Mouse (Mus musculus): ENCODE data around the gene Krtap5-1. TPM values are rescaled to one million over a fixed set of nuclear protein-coding genes. Genes with fewer than 3 reads are reported as not detected.
"Not testable (repeated sequence)": the region's sequence is repeated elsewhere in the genome, so short reads cannot be mapped to it uniquely, and the experiment has no call there.

Gene Krtap5-1
- total RNA-seq, 2 experiments from 2014 or later: not detected

DNA sequence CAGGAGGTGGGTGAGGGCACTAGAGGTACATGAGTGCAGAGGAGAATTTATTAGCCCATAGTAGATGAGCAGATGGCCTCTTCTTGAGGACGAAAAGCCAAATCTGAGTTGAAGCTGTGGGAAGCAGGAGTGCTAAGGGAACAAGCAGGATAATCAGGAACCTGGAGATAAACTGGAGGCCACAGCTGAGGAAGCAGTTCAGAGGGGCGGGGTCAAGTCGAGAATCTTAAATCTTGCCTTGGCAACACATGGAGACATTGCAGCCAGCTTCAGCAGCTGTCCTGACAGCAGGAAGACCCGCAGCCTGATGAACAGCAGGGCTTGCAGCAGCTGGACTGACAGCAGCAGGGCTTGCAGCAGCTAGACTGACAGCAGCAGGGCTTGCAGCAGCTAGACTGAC, 810 bp downstream of the Krtap5-1 start:
- DNase-seq: not testable (repeated sequence)

DNA sequence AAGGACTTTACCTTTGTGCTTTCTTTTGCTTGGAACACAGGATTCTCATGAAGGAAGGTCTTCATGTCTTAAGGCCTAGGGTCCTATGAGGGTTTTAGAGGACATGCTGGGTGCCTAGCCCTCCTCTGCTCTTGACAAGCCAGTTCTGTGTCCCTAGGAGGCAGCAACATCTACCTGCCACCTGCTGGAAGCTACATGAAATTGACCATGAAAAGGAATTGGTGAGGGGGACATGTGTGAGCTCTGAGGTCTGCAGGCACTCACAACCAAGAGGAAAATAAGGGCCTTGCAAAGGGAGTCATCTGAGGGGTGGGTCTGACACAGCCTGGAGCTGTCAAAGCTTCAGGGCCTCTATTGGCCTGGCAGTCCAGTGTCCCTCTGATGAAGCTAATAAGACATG, 1.5 kb downstream of the Krtap5-1 start:
- no peak for DNase-seq

DNA sequence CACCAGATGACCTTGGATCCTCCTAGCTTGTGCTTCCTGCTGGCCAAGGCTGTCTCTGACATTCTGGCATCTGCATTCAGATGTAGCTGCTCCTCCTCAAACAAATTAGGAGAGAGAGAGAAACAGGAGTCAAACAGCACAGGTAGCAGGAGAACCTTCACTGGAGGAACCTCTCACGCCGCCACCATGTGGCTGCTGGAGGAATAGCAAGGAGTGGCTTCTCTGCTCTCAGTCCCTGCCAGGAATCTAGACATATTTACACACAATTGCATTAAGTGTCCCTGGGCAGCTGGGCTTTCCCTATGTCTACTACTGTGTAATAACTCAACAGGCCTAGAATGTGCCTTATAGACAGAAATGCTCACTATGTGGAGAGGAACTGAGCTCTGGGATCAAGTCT, 3.1 kb downstream of the Krtap5-1 start:
- DNase-seq: not testable (repeated sequence)

DNA sequence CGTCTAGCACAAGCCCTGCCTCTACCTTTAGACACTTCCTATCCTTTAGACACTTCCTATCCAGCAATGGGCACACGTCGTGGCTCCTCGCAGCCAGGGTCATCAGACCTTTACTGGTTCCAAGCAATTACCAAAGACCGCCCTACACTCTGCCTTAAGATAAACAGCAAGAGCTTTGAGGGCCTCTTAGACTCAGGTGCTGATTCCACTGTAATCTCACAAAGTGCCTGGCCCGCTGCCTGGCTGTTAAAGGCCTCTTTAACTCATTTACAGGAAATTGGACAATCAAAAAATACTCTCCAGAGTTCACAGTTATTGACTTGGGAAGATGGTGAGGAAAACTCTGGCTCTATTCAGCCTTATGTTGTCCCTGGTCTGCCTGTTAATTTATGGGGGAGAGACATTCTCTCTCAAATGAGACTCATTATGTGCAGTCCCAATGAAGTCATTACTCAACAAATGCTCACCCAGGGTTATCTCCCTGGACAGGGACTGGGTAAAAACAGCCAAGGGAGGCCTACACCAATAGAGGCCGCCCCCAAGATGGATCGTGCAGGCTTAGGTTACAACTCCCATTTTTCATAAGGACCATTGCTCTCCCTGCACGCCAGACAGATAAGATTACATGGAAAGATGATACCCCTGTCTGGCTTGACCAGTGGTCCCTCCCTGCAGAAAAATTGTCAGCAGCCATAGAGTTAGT, 10.9 kb downstream of the Krtap5-1 start:
- DNase-seq: not testable (repeated sequence)

DNA sequence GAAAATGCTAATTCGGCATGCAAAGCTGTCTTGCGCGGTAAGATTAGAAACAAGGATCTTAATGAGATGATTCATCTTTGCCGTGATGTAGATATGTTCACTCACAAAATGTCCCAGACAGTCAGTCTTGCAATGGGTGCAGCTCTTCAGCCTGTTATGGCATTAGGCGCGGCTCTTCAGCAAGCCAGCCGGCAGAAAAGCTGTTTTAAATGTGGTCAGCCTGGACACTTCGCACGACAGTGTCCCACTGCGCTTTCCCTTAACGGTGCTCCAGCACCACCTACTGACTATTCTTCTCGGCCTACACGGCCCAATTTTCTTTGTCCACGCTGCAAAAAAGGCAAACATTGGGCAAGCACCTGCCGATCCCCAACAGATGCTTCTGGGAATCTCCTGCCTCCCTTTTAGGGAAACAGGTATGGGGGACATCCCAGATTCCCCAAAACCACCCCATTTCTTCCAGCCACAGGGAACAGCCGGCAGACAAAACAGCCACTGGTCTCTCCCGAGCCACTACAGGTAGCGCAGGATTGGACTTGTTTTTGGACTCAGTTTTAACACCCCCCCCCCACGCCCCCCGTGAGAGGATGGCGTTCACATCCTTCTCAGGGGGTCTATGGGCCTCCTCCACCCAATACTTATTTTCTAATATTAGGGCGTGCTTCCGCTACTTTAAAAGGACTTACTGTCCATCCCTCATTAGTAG, 11.6 kb downstream of the Krtap5-1 start:
- DNase-seq: peak; percentile 52

DNA sequence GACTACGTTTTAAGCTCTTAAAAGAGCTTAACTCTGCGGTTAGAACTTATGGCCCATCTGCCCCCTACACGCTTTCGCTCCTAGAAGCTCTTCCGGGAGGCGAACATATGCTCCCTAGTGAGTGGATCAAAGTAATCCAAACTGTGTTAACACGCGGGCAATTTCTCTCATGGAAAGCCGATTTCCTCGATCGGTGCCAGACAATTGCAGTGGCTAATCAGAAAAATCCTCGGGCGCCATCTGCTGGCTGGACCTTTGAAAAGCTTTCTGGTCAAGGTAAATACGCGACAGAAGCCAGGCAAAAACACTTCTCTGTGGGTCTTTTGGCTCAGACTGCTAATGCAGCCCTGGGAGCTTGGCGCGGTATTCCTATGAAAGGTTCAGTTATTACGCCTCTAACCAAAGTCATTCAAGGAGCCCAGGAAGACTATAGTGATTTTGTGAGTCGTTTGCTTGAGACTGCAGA, 12.3 kb downstream of the Krtap5-1 start:
- DNase-seq: peak; percentile 96

DNA sequence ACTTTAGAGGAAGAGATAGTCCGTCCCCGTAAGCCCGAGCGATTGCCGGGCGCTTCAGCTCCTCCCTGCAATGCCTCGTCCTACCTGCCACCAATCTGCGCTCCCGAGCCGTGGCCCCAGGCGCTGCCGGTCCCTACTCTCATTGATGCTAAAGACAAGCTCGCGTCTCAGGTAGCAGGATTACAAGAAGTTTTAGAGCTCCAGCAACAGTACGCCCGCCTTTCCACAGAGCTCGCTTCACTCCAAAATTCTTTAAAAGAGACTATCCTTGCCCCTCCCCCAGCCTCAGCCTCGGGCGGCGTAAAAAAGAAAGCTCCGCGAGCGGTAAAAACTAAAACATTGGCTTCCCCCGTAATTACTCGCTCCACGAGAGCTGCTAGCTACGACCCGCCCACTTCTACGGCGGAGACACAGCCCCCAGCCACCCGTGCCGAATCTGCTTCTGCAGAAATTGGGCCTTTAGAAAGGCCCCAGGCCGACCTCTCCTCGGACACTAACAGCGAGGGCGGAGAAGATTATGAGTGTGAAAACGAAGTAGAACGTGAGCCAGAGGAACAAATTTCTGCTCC, 12.8 kb downstream of the Krtap5-1 start:
- DNase-seq: peak; percentile 70

DNA sequence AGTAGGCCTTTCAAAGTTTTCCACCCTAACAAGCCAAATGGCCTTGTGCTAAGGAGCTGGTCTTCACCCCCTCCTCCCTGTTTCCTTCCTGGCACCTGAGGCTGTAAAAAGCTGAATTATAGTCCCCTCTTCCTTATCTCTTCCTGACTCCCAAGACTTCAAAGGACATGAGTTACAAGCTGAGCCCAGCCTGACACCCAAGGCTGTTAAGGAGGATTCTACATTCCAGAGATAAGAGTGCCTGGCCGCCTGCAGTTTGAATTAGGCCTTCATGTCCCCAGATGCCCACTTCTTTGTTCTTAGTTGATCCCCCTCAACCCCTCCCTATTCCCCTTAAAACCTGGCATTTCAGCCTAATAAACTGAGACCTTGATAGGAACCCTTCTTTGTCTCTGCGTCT, 14.1 kb downstream of the Krtap5-1 start:
- not testable (repeated sequence) for DNase-seq

DNA sequence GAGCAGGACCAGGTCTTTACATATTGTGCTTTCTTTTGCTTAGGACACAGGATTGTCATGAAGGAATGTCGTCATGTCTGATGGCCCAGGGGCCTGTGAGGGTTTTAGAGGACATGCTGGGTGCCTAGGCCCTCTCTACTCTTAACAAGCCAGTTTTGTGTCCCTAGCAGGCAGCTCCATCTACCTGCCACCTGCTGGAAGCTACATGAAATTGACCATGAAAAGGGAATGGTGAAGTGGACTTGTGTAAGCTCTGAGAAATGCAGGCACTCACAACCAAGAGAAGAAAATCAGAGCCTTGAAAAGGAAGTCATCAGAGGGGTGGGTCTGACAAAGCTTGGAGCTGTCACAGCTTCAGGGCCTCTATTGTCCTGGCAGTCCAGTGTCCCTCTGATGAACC, 17.6 kb downstream of the Krtap5-1 start:
- DNase-seq: not testable (repeated sequence)

DNA sequence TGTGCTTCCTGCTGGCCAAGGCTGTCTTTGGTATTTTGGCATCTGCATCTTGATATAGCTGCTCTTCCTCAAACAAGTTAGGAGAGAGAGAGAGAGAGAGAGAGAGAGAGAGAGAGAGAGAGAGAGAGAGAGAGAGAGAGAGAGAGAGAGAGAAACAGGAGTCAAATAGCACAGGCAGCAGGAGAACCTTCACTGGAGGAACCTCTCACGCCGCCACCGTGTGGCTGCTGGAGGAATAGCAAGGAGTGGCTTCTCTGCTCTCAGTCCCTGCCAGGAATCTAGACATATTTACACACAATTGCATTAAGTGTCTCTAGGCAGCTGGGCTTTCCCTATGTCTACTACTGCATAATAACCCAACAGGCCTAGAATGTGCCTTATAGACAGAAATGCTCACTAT, 18.7 kb downstream of the Krtap5-1 start:
- peak; percentile 79 for DNase-seq

DNA sequence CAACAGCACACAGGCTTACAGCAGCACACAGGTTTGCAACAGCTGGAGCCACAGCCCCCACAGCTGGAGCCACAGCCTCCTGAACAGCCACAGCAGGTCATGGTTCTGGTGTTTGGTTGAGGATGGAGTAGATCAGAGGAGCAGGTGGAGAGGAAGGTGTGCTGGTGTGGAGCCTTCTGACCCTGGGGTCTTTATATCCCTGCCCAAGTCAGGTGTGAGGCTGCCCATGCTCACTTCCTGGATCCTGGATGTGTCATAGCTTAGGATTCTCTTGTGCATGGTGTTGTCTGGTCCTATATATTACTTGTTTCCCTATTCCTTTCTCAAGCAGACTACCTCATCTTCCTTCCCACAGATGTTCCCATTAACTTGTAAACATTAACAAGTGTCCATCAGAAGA, 22.7 kb downstream of the Krtap5-1 start, which contains the start of gene Gm4559:
Gene Gm4559, minus strand, starts transcription at position 101 of the 400 bp plus-strand sequence.
- DNase-seq: not testable (repeated sequence)

DNA sequence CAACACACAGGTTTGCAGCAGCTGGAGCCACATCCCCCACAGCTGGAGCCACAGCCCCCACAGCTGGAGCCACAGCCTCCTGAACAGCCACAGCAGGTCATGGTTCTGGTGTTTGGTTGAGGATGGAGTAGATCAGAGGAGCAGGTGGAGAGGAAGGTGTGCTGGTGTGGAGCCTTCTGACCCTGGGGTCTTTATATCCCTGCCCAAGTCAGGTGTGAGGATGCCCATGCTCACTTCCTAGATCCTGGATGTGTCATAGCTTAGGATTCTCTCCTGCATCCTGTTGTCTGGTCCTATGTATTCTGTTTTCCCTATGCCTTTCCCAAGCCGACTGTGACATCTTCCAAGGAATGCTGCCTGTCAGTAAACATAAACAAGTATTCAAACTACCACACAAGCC, 38.7 kb downstream of the Krtap5-1 start, which contains the start of gene Gm2431:
Gene Gm2431, minus strand, starts transcription at position 101 of the 400 bp plus-strand sequence.
- DNase-seq: not testable (repeated sequence)

DNA sequence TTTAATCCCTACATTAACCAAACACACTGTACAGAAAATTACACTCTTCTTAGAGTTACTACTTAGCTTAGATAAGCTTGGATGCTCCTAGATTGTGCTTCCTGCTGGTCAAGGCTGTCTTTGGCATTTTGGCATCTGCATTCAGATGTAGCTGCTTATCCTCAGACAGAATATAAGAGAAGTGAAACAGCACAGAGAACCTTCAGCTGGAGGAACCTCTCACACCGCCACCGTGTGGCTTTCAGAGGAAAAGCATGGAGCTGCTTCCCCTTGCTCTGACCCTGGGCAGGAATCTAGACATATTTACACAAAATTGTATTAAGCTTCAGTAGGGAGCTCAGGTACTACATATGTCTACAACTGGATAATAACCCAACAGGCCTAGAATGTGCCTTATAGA, 41.4 kb downstream of the Krtap5-1 start:
- peak; percentile 37 for DNase-seq

DNA sequence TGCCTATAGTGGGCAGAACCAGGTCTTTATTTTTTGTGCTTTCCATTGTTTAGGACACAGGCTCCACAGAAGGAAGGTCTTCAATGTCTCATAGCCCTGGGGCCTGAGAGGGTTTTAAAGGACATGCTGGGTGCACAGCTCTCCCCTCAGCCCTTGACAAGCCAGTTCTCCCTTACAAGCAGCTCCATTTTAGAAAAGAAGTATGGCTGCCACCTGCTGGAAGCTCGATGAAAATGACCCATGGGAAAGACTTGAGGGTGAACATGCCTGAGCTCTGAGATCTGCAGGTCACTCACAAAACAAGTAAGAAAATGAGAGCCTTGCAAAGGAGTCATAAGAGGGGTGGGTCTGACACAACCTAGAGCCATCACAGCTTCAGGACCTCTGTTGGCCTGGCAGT, 47.1 kb downstream of the Krtap5-1 start:
- peak; percentile 65 for DNase-seq

Other genes starting within 250 kb of the Krtap5-1 start
- gene Mob2, start 236.1 kb downstream of the Krtap5-1 start, total RNA-seq (2021): 10 to 100 TPM; 33.4 to 33.6 TPM
- 10 to 100 TPM; 37.7 to 43.0 TPM for gene Dusp8, start 201.3 kb downstream of the Krtap5-1 start, total RNA-seq (2021)
- gene Gm45618, start 176.4 kb downstream of the Krtap5-1 start, total RNA-seq (2021): not detected
- gene Gm39115, start 161.1 kb downstream of the Krtap5-1 start, total RNA-seq (2021): not detected
- not detected for gene Gm45337, start 152.5 kb downstream of the Krtap5-1 start, total RNA-seq (2021)
- gene Gm29735, start 140.0 kb downstream of the Krtap5-1 start, total RNA-seq (2021): not detected
- not detected for gene Gm4553, start 131.4 kb downstream of the Krtap5-1 start, total RNA-seq (2021)
- not detected for gene Krtap5-2, start 121.1 kb downstream of the Krtap5-1 start, total RNA-seq (2021)
- not detected for gene Gm10153, start 106.7 kb downstream of the Krtap5-1 start, total RNA-seq (2021)
- not detected for gene Krtap5-3, start 95.8 kb downstream of the Krtap5-1 start, total RNA-seq (2021)
- gene Gm7579, start 85.3 kb downstream of the Krtap5-1 start, total RNA-seq (2021): not detected
- gene Krtap5-5, start 67.1 kb downstream of the Krtap5-1 start, total RNA-seq (2021): not detected
- not detected for gene Gm40460, start 56.0 kb downstream of the Krtap5-1 start, total RNA-seq (2021)
- gene Gm2431, start 38.8 kb downstream of the Krtap5-1 start, total RNA-seq (2021): not detected
- not detected for gene Gm4559, start 22.8 kb downstream of the Krtap5-1 start, total RNA-seq (2021)
- gene Krtap5-4, start 6.4 kb upstream of the Krtap5-1 start, total RNA-seq (2021): not detected
- gene Ifitm10, start 76.6 kb upstream of the Krtap5-1 start, total RNA-seq (2021): 1 to 10 TPM; 2.0 TPM
- gene Gm49369, start 85.5 kb upstream of the Krtap5-1 start, total RNA-seq (2021): 1 to 10 TPM in 1 of 2 experiments, under 1 TPM in 1; 0.43 to 1.7 TPM
- 100 to 1,000 TPM; 344 to 370 TPM for gene Ctsd, start 90.9 kb upstream of the Krtap5-1 start, total RNA-seq (2021)
- gene Syt8, start 137.7 kb upstream of the Krtap5-1 start, total RNA-seq (2021): not detected
- 10 to 100 TPM in 1 of 2 experiments, 1 to 10 TPM in 1; 6.6 to 16.4 TPM for gene Tnni2, start 144.7 kb upstream of the Krtap5-1 start, total RNA-seq (2021)
- gene Lsp1, start 163.7 kb upstream of the Krtap5-1 start, total RNA-seq (2021): 100 to 1,000 TPM in 1 of 2 experiments, 10 to 100 TPM in 1; 93.3 to 108 TPM
- gene Tnnt3, start 201.7 kb upstream of the Krtap5-1 start, total RNA-seq (2021): 10 to 100 TPM in 1 of 2 experiments, under 1 TPM in 1; 0.98 to 10.9 TPM
- 1 to 10 TPM; 3.7 to 6.4 TPM for gene Mrpl23, start 235.6 kb upstream of the Krtap5-1 start, total RNA-seq (2021)